Mouse (Mus musculus) cerebellum, postnatal 10 days (tissue): Measurements from ENCODE around the gene Rit1.
A peak's percentile ranks its signal among the peaks of the same experiment; 100 is the strongest.
"Not testable (repeated sequence)": the region's sequence is repeated elsewhere in the genome, so short reads cannot be mapped to it uniquely, and the experiment has no call there.

ENCODE experiments used
- DNase-seq, 2 experiments: peaks; one replicate each; pipeline ENCODE4 v3.0.0; 2021; ENCODE audit warnings: mixed read lengths in 2 of 2

Rit1 gene

DNA sequence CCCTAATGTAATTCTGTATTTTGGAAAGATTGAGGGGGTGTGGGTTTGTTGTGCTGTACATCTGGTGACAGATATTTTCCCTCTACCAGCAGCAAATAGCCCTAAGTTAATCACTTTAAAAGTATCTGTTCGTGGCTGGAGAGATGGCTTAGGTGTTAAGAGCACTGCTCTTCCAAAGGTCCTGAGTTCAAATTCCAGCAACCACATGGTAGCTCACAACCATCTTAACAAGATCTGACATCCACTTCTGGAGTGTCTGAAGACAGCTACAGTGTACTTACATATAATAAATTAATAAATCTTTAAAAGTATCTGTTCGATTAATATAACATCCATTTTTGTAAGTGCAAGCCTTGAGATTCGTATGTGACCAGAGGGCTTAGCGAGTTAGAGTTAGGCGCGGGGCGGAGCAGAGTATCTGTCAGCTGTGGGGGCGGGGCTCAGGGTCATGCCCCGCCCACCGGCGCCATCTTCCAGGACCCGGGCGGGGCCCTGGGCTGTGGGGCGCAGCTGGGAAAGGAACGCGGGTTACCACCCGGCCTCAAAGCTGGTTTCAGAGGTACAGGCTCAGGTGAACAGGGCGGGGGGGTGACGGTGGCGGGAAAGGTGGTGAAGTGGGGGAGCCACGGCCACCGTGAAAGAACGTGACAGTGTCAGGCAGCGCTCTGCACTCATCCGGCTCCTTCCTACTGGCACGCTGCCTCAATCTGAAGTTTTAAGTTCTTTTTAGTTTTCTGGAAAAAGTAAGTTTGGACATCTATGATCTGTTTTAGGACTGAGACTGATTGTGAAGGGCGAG is at the start of gene Rit1:
TSS of gene Rit1 (plus strand) at position 440 of the 799 bp plus-strand sequence.
- DNase-seq: peak; percentile 93 to 94

DNA sequence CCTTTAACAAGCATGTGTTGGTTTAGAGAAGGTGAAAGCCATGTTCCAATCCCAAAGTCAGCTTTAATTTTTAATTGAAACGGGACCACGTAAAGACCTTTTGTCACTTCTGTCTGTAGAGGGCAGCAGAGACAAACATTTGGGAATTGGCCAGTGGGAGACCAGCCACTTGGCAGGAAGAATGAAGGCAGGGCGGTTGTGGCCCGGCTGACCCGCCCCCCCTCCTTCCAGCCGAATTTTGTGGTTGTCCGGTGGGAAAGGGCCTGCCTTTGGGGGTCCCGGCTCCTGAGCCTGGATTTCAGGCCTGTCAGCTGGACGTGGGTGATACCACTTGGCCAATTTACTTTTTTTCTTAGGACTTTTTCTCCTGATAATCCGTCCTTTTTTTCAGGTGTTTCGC is 39.2 kb upstream of the Rit1 start:
- DNase-seq: peak; percentile 90 to 94

DNA sequence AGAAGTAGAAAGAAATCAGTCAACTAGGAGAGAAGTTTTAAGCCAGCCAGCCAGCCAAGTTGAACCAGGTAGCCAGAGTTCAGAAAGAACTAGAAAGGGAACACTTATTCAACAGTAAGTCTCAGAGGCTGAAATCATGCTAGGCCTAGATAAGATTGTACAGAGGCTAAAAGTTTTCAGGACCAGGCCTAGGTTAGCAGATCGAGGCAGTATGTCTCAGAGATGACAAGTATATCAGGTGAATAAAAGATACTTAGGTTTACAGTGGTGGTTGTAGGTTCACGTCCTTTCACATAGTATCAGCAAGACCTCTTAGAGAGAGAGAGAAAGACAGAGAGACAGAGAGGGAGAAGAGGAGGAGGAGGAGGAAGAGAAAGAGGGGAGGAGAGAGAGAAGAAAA is 32.8 kb upstream of the Rit1 start:
- DNase-seq: no peak

DNA sequence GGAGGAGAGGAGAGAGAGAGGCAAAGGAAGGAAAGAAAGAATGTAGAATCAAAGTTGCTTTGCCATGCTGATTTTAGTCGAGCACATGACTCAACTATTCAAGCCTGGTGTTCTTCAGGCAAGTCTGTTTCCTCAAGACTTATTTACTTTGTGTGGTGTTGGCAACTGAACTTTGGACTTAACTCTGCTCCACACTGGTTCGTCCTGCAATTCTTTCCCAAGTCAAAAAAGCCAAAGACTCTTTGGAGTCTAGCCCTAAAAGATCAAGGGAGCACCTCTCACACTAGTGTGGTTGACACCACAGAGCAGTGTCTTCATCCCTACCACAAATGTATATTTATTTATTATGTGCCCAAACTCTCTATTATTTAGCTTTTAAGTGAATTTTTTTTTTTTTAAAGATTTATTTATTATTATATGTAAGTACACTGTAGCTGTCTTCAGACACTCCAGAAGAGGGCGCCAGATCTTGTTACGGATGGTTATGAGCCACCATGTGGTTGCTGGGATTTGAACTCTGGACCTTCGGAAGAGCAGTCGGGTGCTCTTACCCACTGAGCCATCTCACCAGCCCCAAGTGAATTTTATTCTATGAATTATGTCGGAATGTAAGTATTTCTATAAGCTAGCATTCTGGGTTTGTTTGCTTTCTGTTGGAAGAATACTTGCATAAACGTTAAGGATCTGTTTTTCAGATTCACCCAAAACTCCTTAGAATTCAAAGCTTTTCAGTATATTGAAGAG is 32.2 kb upstream of the Rit1 start:
- DNase-seq: no peak

DNA sequence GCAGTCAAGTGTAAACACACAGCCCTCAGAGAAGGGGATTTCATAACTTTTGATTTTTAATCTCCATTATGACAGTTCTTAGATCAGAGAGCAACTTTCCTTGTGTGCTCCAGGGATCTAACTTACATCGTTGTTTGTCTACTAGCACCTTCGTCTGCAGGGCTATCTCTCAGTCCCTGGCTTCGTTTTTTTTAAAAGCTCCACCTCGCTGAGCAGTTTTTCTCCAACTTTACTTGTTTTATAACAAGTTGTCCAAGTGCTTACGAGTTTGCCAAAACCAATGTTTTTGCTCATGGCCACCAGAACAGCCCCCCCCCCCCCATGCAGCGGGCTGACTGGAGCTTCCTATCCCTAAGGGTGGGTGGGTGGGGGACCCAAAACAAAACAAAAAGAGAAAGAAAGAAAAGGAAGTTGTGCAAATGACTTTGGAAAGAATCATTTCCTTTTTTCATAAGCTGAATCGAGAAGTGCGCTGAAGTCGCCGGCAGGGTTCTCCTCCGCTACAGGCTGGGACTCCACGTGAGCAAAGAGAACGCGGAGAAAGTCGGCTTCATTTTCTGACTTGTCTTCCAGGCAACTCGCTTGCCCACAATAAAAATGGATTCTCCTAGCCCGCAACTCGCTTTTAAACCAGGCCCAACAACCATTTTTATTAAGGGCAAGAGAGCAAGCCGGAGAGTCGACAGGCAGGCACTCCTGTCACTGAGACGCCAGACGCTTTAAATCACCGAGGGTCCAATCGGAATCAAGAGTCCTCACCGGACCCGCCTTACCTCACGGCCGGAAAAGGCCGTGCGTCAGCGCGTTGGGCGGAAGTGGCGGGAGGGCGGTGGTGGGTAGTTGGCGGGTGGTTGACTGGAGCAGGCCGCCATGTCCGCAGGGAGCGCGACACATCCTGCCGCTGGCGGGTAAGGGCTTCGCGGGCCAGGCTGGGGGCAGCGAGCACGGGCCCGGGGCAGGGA is 31.4 kb upstream of the Rit1 start, which contains the start of gene Khdc4:
TSS of gene Khdc4 (plus strand) at position 824 of the 962 bp plus-strand sequence.
- DNase-seq: peak; percentile 96 to 98

DNA sequence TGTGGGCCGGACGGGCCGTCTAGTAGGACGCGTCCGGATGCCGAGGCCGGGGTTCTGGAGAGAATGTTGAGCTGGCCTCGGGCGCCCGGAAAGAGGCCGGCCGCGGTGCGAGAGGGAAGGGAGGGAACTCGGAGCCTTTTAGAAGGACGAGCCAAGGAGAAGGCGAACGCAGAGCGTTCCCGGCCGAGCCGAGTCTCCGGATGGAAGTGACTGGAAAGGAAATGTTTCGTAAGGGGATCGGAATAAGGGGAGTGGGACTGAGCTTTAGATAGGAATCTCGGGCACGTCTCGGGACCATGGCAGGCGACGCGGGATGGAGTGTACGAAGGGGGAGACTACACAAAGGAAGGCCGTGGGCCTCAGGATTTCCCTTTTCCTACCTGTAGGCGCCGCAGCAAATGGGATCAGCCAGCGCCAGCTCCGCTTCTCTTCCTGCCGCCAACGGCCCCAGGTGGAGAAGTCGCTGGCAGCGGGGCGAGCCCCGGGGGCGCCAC is 30.6 kb upstream of the Rit1 start:
- DNase-seq: peak; percentile 76 to 77

DNA sequence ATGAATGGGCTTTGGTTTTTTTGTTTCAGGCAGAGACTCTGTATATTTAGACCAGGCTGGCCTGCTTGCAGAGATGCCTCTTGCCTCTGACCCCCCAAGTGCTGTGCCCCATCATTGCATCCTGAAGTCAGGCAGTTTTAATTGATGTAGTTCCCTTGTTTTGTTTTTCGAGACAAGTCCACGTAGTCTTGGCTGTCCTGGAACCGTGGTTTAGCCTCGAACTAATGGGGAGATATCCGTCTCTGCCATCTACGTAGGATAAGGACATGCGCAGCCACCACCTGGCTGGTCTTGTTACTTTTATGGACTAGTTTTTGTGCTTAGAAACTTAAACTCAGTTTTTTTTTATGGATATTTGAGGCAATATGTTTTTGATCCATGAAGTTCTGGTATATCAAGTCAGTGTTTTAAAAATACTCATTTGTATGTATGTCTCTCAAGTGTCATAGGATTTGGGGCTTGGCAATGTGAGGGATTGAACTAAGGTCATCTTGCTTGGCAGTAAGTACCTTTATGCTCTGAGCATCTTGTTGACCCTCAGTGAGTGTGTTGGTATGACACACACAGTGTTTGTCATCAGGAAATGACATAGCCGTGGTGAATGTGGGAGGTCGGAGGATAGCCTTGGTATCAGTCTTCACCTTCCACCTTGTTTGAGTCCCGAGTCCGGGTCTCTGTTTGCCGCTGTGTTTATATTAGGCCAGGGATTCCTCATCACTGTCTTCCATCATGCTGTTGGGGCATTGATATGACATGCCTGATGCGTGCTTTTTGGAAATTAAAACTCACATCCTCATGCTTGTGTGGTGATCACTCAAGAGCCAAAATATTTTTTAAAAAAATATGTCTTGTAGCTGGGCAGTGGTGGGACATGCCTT is 29.7 kb upstream of the Rit1 start:
- no peak for DNase-seq

DNA sequence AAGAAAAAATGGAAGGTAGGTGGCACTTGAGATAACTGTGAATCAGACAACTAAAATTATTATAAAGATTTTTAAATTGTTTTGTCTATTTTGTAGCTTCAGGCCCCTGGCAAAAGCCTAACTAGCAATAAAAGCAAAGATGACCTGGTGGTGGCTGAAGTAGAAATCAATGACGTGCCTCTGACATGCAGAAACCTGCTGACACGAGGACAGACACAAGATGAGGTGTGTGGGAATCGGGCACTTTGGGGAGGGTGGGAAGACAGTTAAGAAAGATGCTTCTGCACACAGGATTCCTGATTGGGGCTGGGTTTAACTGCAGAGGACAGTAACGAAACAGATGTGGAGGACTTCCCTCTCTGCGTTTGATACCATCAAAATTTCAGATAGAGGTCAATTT is 27.6 kb upstream of the Rit1 start:
- no peak for DNase-seq

DNA sequence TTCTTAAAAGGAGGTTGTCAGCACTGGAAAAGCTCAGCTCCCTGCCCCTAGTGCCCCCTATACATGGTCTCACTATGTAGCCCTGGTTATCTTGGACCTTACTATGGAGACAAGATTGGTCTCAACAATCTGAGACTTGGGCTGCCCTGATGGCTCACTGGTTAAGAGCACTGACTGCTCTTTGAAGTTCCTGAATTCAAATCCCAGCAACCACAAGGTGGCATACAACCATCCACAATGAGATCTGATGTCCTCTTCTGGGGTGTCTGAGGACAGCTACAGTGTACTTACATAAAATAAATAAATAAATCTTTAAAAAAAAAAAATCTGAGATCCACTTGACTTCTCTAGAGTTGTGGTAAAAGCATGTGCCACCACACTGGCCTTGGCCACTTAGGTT is 21.1 kb upstream of the Rit1 start:
- DNase-seq: no peak

DNA sequence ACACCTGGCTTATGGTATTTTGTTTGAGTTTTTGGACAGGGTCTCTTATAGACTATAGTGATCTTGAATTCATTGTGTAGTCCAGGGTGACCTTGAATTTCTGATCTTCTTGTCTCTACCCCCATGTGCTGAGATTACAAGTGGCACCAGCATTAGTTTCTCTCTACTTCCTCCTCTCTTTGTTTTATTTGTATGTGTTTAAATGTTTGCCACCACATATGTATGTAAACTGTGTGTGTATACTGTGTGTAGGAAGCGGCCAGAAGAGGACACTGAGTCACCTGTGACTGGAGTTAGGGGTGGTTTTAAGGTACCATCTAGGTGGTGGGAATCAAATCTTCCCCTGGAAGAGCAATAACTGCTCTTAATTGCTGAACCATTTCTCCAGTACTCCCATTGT is 18.6 kb upstream of the Rit1 start:
- DNase-seq: no peak

DNA sequence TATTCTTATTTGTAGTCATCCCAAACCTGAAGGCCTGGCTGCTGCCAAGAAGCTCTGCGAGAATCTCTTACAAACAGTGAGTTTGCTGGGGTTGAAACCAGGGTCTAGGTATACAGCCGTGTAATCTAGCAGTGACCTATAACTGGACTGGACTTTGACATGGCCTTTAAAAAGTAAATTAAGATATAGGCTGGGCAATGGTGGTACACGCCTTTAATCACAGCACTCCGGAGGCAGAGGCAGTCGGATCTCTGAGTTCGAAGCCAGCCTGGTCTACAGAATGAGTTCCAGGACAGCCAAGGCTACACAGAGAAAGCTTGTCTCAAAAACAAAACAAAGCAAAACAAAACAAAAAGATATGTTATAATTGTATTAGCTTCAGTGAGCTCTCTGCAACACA is 17.8 kb upstream of the Rit1 start:
- DNase-seq: no peak

DNA sequence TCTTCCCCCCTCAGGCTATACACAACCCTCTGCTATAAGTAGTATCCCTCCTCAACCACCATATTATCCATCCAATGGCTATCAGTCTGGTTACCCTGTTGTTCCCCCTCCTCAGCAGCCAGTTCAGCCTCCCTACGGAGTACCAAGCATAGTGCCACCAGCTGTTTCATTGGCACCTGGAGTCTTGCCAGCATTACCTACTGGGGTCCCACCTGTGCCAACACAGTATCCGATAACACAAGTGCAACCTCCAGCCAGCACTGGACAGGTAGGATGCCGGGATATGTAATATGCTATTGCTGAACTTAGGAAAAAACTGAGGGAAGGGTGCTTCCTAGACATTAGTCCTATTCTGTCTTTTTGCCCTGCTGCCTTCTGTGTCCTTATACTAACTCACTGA is 16.4 kb upstream of the Rit1 start:
- DNase-seq: no peak

DNA sequence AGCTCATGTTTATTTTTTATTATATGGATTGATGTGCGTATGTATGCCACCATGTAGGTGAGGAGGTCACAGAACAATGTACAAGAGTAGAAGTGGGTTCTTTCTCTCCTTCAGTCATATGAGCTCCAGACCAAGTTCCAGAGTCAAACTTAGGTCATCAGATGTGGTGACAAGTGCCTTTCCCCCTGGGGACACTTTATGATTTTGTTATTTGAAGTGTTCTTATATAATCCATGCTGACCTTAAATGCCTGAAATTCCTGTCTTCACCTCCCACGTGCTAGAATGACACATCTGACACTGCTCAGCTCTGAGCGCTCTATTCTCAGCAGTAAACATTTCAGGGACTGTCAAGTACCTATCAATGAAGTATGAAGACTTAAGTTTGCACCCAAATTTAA is 15.4 kb upstream of the Rit1 start:
- no peak for DNase-seq

DNA sequence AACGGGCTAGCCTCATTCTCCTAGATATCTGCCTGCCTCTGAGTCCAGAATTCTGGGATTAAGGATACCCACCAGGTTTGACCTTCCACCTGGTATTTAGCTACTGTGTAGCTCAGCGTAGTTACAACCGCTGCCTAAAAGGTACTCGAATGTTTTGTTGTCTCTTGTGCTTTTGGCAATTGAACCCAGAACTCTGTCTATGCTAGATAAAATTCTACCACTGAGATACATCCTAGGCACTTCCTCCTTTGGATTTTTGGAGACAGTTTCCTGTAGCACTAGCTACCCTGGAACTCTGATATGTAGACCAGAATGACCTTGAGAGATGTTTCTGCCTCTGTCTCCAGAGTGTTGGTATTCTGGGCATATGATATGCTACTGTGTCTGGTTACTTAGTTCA is 2.9 kb upstream of the Rit1 start:
- DNase-seq: no peak

DNA sequence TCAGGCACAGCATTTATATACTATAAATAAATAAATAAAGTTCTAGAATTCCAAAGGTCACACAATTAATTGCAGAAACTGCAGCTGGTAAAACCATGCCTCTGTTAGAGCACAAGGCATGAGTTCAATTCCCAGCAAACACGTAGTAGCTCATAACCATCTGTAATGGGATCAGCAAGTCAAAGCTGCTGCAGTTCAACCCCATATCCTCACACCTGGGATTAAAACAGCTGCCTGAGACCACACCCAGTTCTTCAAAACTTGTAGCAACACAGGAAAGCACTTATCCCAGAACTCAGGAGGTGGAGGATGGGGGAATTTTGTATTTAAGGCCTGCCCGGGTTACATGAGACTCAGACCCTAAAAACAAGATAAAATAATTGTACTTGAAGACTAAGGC is 1.9 kb upstream of the Rit1 start:
- DNase-seq: no peak

DNA sequence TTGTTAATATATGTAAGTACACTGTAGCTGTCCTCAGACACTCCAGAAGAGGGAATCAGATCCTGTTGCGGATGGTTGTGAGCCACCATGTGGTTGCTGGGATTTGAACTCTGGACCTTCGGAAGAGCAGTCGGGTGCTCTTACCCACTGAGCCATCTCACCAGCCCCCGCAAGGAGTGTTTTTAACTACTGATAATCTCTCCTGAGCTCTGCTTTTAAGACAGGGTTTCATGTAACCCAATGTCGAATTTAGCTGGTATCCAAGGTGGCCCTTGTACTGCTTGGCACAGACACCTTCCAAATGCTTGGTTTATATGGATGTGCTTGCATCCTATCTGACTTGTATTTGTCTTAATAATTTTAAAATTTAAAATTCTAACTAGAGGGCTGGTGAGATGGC is 922 bp upstream of the Rit1 start:
- not testable (repeated sequence) for DNase-seq

DNA sequence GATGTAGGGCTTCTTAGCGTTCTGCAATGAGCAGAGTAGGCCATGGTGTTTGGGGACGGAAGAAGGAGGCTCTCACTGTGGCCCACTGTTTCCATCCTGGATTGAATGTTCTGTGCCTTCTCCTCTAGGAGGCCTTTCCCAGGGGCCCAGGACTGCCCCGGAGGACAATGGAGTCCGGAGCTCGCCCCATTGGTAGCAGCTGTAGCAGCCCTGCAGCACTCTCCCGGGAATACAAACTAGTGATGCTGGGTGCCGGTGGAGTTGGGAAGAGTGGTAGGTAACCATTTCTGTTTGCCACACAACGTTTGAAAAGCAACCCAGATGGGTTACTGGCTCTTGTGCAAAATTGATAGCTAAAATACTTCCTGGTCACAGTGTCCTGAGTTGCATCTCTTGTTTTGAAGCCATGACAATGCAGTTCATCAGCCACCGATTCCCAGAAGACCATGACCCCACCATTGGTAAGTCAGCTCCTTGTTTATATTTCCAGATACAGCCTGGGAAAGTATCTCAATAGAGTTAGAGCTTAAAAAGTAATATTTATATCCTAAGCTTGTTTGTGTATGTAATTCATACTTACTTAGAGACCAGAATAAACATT is 660 bp downstream of the Rit1 start:
- peak in 1 of 2 experiments; percentile 34 for DNase-seq

DNA sequence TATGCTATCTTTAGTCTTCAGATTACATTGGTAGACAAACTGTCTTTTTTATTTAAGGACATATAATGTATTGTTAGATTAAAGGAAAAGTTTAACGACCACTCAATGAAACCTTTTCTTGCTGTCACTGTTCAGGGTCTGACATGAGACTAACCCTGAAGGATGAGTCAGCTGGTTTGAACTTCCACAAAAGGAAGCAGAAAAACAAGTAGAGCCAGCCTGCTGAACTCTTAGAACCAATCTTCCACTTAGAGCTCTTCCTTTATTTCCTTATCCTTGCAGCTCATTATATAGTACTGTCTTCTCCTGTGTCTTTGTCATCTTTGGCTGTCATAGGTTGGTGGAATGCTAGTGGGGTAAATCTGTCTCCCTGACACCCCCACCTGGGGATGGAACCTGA is 1.2 kb downstream of the Rit1 start:
- DNase-seq: no peak

DNA sequence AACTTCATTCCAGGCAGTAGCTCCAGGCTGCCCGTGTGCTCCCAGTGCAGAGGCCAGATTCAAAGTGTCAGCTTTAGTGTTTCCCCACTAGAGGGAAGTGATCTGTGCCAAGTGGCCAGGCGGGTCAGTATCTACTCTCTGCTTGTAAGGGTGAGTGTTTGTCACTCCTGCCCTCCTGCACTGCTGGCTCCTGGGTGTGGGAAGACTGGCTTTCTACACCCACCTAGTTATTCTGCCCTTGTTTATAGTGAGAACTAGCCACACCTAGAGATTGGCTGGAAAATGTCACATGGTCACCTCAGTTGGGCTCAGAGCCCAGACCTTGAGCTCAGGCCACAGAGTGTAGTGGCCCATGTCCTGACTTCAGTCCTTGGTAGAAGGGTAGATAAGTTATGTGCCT is 2.5 kb downstream of the Rit1 start:
- peak; percentile 45 to 55 for DNase-seq

DNA sequence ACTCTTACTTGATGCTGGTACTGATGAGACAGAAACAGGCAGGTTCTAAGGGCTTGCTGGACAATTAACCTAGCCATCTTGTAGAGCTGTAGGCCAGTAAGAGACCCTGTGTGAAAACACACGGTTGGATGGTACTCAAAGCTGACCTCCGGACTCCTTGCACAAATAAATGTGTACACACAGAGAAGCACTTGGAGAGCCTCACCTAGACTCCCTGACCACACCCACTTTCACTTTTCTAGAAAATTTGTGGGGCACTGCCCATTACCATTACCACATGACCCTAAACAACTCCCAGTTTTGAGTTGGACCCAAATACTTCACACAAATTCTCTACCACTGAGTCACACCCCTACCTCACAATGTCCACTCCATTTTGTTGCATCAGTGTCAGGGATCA is 19.9 kb downstream of the Rit1 start:
- DNase-seq: no peak

DNA sequence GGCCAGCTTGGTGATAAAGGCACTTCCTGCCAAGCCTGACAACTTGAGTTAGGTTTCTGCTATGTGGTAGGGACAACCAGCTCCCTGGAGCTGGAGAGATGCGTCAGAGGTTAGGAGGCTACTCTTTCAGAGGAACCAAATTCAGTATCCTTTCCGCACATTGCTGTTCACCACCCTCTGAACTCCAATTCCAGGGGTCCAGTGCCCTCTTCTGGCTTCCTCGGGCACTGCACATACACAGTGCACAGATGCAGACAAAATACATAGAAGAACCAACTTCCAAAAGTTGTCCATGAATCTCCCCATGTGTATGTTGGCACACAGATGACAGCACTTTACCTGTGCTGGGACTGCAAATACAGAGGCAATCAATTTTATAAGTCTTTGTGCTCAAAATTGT is 22.0 kb downstream of the Rit1 start:
- peak; percentile 73 to 75 for DNase-seq
